Mouse (Mus musculus): ENCODE data around the gene Atxn1. TPM values are rescaled to one million over a fixed set of nuclear protein-coding genes. Genes with fewer than 3 reads are reported as not detected.

Gene Atxn1
- polyA plus RNA-seq, 2 experiments from 2014 or later: 28.1 to 32.9 TPM

DNA sequence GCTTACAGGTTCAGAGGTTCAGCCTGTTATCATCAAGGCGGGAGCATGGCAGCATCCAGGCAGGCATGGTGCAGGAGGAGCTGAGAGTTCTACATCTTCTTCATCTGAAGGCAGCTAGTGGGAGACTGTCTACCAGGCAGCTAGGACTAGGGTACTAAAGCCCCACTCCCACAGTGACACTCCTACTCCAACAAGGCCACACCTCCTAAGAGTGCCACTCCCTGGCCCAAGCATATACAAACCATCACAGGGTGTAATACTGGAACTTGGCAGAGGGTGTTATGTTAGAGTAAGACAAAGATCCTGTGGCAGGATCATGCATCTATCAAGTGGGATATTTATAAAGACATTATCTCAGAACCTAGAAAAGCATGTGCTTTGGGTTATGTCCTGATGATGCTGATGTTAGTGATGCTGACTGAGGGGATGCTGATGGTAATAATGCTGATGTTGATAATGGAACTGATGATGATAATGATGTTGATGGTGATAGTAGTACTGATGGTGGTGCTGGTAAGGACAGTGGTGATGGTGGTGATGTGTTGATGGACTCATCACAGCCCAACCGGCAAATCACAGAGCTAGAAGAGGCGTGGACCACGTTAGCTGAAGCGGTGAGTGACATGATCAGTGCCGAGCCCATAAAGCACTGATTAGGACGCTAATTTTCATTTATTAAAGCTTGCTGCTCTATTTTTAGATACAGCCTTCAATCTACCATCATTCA, 142.9 kb downstream of the Atxn1 start:
- ATAC-seq: no peak

DNA sequence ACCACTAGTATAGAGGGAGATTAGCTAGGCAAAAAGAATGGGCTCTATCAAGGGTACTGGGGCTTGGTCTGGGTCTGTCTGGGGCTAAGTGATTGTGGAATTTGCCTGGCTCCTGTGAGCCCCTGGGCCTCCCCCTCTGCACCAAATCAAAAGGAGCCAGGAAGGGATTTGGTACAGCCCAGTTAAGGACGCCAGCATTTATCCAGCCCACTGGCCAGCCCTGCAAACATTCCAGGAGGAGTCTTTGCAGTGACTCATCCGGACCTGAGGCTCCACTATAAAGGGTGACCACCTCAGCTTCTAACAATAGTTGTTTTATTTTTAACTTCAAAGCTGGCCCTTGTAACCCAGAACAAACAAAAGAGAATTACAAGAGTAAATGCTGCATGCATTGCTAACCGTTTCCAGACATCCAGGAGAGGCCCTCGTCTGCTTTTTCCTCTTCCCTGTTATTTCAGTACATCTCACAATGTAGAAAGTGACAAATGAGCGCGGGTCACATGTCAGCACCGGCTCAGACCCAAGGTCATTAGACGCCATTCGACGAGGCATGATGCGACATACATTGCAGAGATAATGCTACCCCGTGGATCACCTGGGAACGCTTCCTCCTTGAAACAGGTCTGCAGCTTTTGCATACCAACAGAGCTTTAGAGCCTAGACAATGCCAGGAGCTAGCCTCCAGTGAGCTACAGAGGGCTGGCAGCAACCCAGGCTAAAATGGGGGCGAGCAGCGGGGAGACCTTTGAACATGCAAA, 144.2 kb downstream of the Atxn1 start:
- no peak for ATAC-seq

DNA sequence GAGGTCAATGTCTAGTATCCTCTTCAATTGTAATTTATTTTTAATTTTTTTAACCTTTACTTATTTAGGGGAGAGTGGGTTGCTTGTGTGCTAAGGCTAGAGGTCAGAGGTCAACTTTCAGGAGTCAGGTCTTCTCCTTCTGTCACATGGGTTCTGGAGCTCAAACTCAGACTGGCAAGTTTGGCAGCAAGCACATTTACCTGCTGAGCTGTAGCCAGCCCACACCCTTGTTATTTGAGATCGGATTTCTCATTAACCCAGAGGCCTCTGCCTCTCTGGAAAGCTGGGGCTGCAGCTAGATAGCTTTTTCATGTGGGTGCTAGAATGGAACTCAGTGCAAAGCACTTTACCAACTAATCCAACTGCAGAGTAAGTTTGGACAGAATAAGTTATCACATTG, 148.1 kb downstream of the Atxn1 start:
- ATAC-seq: no peak

DNA sequence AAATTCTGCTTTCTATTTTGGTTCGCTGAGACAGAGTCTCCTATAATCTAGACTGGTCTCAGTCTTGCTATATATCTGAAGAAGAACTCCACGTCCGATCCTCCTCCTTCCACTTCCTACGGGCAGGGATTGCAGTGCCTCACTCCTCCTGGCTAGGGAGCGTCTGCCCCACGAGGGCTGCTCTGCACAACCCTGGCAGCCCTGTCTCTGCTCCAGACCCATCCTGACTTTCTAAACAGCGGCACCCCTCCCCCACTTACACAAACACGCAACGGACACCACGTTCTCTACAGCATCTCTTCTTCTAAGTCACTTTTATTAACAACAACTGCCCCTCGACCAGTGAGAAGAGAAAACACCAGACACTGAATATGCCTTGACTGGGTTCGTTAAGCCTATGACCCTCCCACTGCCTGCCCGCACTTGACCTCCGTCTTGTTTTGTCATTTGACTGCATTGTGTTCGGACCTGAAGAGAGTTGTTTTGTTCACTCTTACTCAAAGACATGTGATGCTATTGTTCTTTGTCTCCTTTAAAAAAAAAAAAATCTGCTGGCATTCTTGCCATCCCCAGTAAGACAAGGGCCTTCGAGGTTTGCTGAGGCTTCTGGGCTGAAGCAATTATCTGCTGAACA, 154.9 kb downstream of the Atxn1 start:
- ATAC-seq: no peak

- no peak for ATAC-seq
Measured at GRCm38 (mm10) chr13:45807593-45808043, 157.2 kb downstream of the Atxn1 start.

DNA sequence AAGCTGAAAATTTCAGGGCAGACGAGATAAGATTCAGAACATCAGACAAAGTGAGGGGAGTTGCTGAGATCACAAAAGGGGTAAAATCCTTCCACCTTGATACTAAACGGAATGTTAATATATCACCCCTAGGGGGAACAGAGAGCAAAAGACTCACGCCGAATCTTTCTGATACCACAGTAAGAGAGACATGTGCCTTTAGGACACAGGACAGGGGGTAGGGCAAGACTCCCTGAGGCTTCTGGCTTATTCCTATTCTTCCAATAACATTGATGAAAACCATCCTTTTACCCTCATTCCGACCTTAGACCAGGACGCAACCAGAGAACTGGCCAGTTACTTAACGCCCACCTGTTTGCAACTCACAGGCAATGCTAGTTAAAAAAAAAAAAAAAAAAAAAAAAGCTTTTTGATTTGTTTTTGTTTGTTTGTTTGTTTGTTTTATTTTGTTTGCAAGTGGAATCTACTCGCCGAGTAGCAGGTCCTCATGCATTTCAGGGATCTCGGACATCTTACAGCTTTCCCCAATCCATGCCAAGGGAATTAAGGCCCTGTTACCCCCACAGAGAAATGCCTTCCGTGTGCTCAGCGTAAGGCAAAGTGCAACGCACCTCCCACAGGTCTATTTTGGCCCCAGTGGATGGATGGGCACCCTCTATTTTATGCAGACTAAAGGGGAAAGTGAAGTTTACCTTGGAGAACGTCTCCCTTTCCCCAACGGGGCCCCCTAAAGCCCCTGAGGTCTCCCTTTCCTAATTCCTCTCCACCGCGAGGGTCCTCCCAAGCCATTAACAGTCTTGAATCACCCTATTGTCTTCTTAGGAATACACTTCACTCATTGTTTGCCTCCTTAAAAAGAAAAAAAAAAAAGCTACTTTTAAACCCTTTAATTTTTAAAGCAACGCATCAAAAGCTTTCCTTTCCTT, 157.9 kb downstream of the Atxn1 start:
- no peak for ATAC-seq

- no peak for ATAC-seq
Measured at GRCm38 (mm10) chr13:45805915-45806599, 158.8 kb downstream of the Atxn1 start.

DNA sequence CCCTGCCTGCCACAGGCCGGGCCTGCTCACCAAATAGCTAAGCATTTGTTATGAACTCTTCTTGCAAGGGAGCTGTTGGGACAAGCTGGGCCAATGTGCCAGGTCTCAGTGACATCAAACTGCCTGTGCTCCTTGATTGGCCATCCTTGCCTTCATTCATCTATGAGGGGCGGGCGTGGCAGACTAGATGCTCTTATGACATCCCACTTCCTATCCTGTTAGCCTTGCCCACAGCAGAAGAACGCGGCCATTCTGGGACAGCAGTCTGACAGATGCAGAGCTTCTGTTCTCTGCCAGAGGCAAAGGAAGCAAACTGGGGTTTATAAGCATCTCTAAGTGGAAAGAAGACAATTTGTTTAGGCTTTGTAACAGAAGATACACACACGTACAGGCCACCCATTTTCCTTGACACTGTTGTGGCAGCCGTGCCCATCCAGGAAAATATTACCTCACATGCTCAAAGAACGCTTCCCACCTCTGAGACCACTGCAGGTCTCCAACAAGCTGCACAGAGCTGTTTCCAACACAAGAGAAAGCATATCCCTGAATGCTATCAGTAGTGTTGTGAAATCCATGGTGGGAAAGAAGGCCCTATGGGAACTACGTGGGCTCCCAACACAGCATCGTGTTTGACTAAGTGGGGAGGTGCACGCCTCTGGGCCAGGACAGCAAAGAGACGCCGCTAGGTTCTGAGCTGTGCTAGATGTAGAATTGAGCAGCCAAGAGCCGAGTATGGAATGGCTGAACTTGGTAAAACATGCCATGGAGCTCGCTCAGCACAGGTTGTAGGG, 162.0 kb downstream of the Atxn1 start:
- no peak for ATAC-seq

DNA sequence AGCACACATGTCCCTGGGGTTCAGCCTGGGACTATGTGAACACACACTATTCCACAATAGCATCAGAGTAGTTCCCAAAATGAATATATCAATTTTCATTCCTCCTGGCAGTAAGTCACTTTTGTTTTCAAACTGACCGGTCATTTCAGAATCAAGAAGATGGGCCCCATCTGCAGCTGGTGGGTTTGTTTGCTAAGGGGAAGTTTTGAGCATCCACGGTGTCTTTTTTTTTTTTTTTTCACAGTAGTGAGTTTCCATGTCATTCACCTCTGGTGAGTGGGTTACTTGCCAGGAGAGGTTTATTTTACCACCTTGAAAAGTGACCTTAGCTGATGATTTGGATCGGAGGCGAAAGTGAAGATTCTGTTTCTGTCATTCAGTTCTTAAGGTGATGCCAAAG, 166.6 kb downstream of the Atxn1 start:
- ATAC-seq: no peak

DNA sequence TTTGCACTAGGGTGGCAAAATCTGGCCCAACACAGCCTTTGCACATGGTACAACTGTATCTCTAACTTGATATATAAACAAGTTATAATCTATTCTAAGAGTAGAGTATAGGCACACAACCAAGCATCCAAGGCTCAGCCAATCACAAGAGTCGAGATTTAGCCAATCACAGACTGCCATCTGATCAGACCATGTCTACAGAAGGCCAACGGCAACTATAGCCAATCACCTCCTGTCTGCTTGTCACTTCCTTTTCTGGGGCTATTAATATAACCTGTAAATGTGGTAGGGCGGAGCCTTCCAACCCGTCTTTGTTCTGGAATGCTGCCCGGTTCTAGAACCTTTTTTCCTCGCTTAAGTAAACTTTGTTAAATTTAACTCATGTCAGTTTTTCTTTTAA, 167.1 kb downstream of the Atxn1 start:
- no peak for ATAC-seq

- ATAC-seq: no peak
Measured at GRCm38 (mm10) chr13:45796286-45796685, 168.5 kb downstream of the Atxn1 start.

DNA sequence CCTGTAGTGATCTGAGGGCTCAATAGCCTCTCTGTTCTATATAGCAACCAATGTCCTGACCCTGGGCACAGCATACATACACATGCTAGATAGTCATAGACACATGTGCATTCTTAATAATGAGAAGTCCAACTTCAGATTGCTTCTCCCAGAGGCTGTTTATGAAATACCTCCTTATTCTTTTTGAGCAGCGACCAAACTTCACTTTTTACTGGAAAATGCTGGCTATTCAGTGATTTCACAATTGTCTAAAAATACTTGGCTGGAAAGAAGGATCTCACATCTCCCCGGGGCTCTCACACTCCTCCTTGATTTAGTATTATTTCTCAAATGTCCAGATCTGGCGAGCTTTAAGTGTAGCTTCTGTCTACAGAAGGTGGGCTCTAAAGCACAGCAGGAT, 171.0 kb downstream of the Atxn1 start:
- ATAC-seq: no peak

DNA sequence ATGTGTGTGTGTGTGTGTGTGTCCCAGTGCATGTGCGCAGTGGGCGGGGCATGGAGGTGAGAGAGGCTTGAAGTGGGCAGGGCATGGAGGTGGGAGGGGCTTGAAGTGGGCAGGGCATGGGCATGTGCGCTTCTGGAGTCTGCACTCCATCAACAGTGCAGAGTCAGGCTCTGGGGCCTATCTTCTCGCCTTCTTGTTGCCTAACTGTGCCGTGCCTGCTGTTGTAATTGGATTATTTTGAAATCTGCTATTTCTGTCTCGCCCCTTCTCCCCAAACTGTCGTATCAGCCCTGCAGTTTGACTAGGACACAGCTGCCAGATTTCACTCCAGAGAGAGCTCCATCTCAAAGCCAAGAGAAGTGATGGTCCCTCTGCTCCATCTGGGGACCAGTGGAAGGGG, 178.4 kb downstream of the Atxn1 start:
- no peak for ATAC-seq

GRCm38 (mm10) chr13:45783681-45784080, 181.1 kb downstream of the Atxn1 start:
- ATAC-seq: no peak

DNA sequence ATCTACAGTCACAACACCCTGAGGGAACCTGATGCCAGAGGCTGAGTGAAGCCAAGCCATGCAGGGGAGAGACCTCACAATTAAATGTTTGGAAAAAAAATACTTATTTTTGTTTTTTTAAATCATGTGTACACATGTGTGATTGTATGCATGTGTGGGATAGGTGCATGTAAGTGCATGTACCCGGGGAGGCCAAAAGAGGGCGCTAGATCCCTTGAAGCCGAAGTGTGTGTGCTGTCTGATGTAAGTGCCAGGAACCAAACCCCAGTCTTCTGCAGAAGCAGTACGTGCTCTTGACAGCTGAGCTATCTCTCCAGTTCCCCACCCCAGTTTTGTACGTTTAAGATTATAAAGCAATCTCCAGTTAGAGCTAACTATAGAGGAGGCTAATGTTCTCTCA, 186.1 kb downstream of the Atxn1 start:
- no peak for ATAC-seq

GRCm38 (mm10) chr13:45778171-45778570, 186.6 kb downstream of the Atxn1 start:
- no peak for ATAC-seq

GRCm38 (mm10) chr13:45775516-45775915, 189.3 kb downstream of the Atxn1 start:
- no peak for ATAC-seq

DNA sequence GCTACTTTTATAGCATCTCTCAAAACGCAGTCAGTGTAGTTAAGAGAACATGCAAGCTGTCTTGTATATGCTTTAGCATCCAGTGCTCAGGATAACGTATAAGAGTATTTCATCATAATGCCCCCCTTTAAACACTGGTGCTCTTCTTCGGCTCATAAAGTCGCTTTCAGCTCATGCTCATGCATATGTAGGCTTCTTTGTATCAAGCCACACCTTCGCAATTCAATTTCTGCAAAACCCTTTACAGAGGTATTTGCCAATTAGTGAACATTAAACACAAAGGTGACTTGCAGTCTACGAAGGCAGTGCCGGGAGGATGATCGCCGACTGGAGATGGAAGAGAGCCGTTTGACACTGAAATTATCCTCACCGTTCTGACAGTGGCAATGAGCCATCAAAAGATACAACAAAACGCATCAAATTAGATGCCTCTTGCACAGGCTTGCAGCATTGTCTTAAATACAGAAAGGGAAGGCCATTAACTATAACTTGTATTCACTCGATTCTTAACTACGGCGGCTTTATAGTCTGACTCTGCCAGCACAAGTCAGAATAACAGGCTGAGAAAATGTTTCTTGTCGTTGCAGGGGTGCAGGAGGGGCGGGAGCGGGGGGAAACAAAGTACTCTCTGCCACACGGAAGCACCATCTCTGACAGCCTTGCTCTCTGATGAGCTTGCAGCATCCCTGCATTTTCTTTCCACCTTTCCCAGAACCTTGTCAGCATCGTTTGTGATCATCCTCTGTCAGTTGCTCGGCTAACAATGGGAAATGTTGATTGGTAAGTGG, 191.2 kb downstream of the Atxn1 start:
- no peak for ATAC-seq

DNA sequence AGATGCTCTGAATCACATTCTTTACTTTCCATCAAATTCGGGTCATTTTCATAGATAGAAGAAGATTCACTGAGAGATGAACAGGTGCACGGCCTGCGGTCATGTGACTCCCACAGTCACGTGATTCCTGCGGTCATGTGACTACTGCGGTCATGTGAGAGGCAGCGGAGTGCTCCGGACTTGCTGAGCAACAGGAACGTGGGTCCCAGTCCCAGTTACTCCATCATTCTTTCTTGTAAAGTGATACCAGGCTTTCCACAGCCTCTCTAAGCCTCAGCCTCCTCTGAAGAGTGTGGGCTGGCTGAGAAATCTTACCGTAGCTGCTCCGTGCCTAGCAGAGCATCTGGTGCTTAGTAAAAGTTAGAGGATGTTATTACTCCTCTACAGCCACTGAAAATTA, 195.1 kb downstream of the Atxn1 start:
- no peak for ATAC-seq

DNA sequence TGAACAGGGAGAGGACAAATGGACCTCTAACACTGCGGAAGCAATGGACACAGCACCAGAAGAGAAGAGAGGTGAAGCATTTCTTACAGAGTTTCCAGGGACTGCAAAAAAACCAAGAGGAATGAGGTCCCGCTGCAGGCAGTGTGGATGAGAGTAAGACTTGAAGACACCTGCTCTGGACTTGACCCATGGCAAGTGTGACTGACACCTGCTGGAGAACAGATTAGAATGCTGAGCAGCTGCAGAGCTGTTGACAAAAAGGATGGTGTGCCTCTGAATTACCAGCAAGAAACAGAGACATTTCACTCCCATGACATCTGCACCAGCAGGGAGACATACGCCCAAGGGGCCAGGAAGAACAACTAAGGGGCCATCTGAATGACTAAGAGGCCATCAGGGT, 196.6 kb downstream of the Atxn1 start:
- ATAC-seq: no peak
